Mouse (Mus musculus) CD4-positive, CD25-positive, alpha-beta regulatory T cell, adult 4 months (primary cell): ENCODE data around the gene Mmp23. TPM values are rescaled to one million over a fixed set of nuclear protein-coding genes. Genes with fewer than 3 reads are reported as not detected.
"Not testable (repeated sequence)": the region's sequence is repeated elsewhere in the genome, so short reads cannot be mapped to it uniquely, and the experiment has no call there.

Experiments
- ATAC-seq: one replicate; pipeline ENCODE4 v1.8.0; 2017
- polyA plus RNA-seq, 2 experiments: library from polyadenylated mRNA; unstranded; fragments of 100-300 nt; shearing (Covaris generic); gene quantifications; one replicate each; pipeline ENCODE4 v1.2.1; 2017

The Mmp23 gene
- polyA plus RNA-seq, 2 experiments from 2014 or later = not detected

GRCm38 (mm10) chr4:155654456-155655298, 1.5 kb upstream of the Mmp23 start:
- ATAC-seq = peak; percentile 87

GRCm38 (mm10) chr4:155654183-155654455, 935 bp upstream of the Mmp23 start:
- ATAC-seq = no peak

GRCm38 (mm10) chr4:155653451-155654182, 433 bp upstream of the Mmp23 start:
- no peak for ATAC-seq

- ATAC-seq = no peak
Observed at GRCm38 (mm10) chr4:155652283-155653085, 700 bp downstream of the Mmp23 start.

GRCm38 (mm10) chr4:155651553-155652269, 1.5 kb downstream of the Mmp23 start:
- ATAC-seq = no peak

- no peak for ATAC-seq
Observed at GRCm38 (mm10) chr4:155649355-155649754, 3.8 kb downstream of the Mmp23 start.

GRCm38 (mm10) chr4:155645721-155646120, 7.5 kb downstream of the Mmp23 start:
- no peak for ATAC-seq

GRCm38 (mm10) chr4:155645308-155645707, 7.9 kb downstream of the Mmp23 start, which contains the start of gene Gm10563:
Gm10563 (minus strand) TSS chr4:155645408.
- ATAC-seq = not testable (repeated sequence)

GRCm38 (mm10) chr4:155643531-155643930, 9.7 kb downstream of the Mmp23 start:
- ATAC-seq = no peak

- ATAC-seq = no peak
Observed at GRCm38 (mm10) chr4:155635766-155636499, 17.3 kb downstream of the Mmp23 start.

- ATAC-seq = no peak
Observed at GRCm38 (mm10) chr4:155630267-155630666, 22.9 kb downstream of the Mmp23 start.

- peak; percentile 95 for ATAC-seq
Observed at GRCm38 (mm10) chr4:155624338-155625291, 28.6 kb downstream of the Mmp23 start, which contains the start of gene Cdk11b. Cdk11b (plus strand) TSS chr4:155624854.

GRCm38 (mm10) chr4:155618321-155618720, 34.9 kb downstream of the Mmp23 start:
- no peak for ATAC-seq

GRCm38 (mm10) chr4:155613264-155613663, 39.9 kb downstream of the Mmp23 start:
- ATAC-seq = no peak

- no peak for ATAC-seq
Observed at GRCm38 (mm10) chr4:155611860-155612259, 41.3 kb downstream of the Mmp23 start.

GRCm38 (mm10) chr4:155606825-155607224, 46.4 kb downstream of the Mmp23 start:
- no peak for ATAC-seq

GRCm38 (mm10) chr4:155605132-155605531, 48.1 kb downstream of the Mmp23 start:
- no peak for ATAC-seq

GRCm38 (mm10) chr4:155603801-155604200, 49.4 kb downstream of the Mmp23 start:
- ATAC-seq = no peak

GRCm38 (mm10) chr4:155602753-155603152, 50.4 kb downstream of the Mmp23 start:
- ATAC-seq = no peak

GRCm38 (mm10) chr4:155601997-155602456, 51.2 kb downstream of the Mmp23 start:
- ATAC-seq = peak; percentile 18
